Mouse (Mus musculus): ENCODE results near the gene Olfr24.
A peak's percentile ranks its signal among the peaks of the same experiment; 100 is the strongest.
"Not testable (repeated sequence)": the region's sequence is repeated elsewhere in the genome, so short reads cannot be mapped to it uniquely, and the experiment has no call there.

Olfr24 gene

DNA sequence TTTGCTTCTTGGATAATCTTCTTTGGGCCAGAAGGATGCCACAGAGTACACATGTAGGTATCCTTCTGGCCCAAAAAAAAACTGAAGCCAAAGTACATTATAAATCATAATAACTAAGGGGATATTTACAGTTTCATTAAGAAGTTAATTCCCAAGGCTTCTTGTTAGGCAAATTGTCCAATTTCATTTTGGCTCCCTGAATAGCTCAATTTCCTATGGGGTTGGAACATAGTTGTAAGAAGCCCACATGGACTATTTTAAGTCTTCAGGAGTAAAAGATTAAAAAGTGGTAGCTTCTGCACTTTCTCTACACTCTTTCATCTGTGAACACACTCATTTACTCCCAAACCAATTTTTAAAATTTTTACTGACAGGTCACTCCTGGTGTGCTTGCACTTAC lies at the start of gene Olfr24:
Gene Olfr24 (minus strand): TSS at position 101 of the 400 bp plus-strand sequence.
- DNase-seq = no peak

DNA sequence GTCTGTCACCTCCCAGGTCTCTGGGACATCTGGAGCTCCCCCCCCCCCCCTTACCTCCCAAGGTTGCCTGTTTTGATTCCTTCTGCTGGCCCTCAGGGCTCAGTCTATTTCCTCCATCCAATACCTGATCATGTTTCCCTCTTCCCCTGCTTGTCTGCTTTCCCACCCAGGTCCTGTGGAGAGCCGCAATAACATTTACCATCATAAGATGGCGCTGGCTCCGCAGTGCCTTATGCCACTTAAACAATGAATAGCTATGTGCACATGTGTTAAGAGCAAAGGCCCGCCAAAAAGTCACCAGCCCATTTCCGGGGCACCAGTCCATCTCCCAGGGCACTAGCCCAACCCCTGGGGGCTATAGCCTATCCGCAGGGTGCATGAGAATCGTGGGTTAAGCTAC lies 21.5 kb upstream of the Olfr24 start:
- no peak for DNase-seq

DNA sequence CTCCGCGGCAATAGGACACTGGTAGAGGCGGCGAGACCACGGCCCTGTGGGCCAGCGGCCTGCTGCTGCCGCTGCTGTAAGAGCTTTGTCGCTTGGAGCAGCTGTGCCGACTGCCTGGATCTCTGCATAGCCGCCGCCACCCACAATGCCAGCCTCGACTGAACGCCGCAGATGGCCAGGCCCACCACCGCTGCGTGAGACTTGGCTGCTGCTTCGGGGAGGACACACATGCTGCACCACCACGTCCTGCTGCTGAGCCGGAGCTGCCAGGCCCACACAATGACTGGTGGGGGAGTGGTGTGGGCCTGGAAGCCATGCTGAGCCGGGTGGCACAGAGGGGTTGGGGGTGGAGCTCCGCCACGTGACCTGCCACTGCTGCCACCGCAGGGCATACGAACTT lies 15.7 kb upstream of the Olfr24 start:
- peak; percentile 82 to 90 for DNase-seq

DNA sequence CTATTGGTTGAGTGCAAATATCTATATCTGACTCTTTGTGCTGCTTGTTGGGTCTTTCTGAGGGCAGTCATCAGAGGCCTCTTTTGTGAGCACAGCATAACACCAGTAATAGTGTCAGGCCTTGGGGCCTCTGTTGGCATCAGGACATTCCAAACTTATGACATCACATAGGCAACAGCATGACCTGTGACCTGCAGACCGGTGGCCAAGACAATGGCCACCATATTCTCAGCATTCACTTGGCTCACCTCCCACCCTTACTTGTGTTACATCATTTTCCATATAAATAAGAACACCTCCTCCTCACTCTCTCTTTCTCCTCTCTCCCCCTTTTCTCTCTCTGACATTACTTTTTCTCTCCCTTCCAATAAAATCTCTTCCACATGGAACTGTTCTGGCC lies 15.2 kb upstream of the Olfr24 start:
- DNase-seq = peak; percentile 27 to 56

DNA sequence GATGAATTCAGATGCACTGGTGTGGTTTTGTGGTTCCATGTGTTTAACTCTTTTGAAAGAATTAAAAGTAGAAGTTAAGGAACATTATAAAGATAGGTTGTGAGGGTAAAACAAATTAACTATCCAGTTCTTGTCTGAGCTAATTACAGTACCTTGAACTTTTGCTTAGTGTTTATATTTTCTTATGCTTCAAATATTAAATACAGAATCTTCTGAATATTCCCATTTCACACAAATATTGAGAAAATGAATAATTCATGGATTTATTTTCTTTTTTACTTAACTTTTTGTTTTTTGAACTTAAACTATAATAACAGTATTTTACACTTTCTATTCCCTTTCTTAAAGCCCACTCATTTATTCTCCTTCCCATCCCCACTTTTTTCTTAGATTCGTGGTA lies 8.2 kb downstream of the Olfr24 start:
- DNase-seq = no peak

DNA sequence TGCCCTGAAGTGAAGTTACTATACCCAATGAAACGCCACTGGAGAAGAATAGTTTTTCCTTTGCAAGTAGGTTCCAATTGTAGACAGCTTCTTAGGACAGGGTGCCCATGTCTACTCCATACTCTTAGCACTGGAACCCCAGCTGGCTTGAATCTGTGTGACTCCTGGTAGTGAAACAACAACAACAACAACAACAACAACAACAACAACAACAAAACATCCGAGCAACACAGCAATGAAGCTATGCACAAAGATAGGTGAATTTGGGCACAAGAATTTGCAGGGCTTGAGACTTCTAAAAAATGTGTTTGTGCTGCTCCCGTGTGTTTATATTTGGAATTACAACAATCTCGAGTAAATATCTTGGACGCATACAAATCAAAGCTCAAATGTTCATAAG lies 19.2 kb downstream of the Olfr24 start:
- peak in 1 of 2 experiments; percentile 36 for DNase-seq

DNA sequence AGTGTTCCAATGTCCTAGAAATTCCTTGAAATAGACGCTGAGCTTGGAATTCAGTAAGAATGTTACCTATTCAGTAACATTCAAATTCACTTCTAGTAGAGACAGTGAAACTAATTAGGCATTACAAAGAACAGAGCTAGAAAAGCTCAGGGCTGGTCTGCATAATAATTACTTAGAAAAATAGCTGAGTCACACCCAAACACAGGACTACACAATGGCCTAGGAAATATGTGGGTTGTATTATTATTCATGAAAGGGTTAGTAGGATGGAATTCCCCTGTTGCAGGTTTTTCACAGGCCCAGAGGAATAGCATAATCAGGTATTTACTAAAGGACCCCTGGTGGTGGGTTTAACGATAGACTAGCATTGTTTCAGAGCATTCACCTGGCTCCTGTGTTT lies 29.6 kb downstream of the Olfr24 start:
- not testable (repeated sequence) for DNase-seq

DNA sequence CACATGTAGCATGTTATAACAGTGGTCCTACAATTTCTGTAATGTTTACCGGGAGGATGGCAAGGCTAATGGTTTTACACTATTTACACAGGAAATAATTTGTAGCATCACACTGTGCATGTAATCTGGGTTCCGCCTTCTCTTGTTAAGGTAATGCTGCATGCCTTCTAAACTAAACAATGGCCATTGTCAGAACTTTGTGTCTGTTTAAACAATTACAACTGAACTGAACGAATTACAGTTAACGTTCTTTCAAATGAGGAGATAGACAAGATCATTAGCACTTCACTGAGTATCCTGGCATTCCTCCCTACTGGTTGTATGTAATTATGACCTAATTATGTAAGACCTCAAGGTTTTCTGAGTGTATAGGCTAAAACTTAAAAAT lies 41.1 kb downstream of the Olfr24 start:
- no peak for DNase-seq

DNA sequence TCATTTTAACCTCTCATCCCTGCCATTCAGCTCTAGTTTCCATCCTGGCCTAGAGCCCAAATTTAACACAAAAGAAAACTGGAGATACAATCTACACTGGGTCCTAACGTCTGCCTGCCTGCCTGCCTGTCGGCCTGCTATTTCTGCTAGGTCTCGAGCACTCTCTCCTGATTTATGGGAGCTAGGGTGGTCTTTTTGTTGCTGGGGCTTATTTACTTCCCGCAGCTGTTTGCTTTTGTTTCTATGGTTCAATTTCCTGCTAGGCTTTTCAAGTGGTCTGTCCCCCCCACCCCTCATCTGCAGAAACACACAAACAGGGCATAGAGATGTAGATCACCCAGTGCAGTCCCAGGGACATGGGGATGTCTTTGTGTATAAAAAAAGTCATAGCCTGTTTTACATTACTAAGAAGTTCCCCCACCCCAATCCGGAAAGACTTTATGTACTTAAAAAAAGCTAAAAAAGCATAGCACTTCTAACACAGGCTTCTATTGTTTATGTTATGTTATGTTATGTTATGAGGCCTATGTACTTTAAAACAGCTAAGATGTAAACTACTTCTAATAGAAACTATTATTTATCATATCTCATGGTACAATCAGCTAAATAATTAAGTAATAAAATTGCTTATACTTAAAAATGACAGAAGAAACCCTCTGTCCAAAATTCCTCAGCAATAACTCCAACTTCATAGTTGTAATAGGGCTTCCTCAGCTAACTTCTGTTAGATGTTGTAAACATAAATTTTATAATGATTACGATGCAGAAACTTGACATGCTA lies 41.7 kb downstream of the Olfr24 start:
- DNase-seq = no peak

DNA sequence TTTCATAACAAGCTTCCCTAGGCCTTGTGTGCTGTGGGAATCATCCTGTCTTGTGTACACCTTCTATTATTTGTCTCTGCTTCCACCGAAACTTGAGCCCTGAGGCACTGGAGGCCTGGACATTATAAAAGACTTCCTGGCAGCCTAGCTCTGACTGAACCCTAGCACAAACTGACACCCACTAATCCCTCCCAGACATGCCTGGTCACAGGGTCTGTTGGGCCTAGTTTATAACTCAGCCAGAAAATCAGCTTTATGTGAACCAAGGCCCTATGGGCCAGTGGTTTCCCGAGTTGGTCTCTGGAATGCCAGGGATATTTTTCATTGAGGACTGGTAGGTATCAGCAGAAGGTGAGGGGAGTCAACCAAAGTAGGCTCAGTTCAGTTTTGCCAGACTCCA lies 42.8 kb downstream of the Olfr24 start:
- no peak for DNase-seq

DNA sequence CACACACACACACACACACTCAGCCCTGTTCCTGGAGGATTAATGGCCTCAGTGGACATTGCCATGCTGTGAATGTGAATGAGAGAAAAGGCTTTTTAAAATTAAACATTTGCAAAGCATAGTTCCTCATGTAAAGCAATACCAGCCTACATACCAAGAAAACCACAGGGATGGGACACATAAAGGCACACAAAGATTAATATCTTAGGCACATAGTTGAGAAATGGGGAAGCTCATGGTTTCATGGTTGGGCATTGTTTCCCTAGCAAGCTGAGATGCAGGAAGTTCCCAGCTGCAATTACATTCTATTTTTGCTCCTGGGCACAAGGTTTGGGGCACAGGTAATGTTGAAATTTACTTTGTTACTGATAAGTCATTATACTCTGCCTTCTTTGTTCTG lies 58.2 kb downstream of the Olfr24 start:
- DNase-seq = no peak

Measured in cerebellum, postnatal 10 days (tissue).